Mouse (Mus musculus): Measurements from ENCODE around the gene Lamtor4. TPM values are rescaled to one million over a fixed set of nuclear protein-coding genes. Genes with fewer than 3 reads are reported as not detected.
"Not testable (repeated sequence)": the region's sequence is repeated elsewhere in the genome, so short reads cannot be mapped to it uniquely, and the experiment has no call there.

Lamtor4 gene
- 180 and 194 TPM in 2 replicates for polyA plus RNA-seq (2012; rRNA removed)

GRCm38 (mm10) chr5:138255353-138256093, at the start of gene Lamtor4:
Lamtor4 (plus strand) TSS chr5:138255482.
- DNase-seq (ENCODE audit: low read depth, low spot score), result peak; percentile 94
- WGBS, result under 1% methylated on average over 38 of the region's 38 CpGs

- 40% methylated on average over 1 of the region's 1 CpGs for WGBS
- DNase-seq (ENCODE audit: low read depth, low spot score), result no peak
Observed at GRCm38 (mm10) chr5:138207253-138207652, 48.0 kb upstream of the Lamtor4 start.

- DNase-seq (ENCODE audit: low read depth, low spot score), result no peak
- 77% methylated on average over 4 of the region's 4 CpGs for WGBS
Observed at GRCm38 (mm10) chr5:138207873-138208272, 47.4 kb upstream of the Lamtor4 start.

GRCm38 (mm10) chr5:138216632-138217031, 38.6 kb upstream of the Lamtor4 start:
- WGBS, result 95% methylated on average over 13 of the region's 13 CpGs
- DNase-seq (ENCODE audit: low read depth, low spot score), result not testable (repeated sequence)

GRCm38 (mm10) chr5:138219864-138220263, 35.4 kb upstream of the Lamtor4 start:
- DNase-seq (ENCODE audit: low read depth, low spot score), result no peak
- 9% methylated on average over 2 of the region's 2 CpGs for WGBS

- peak; percentile 37 for DNase-seq (ENCODE audit: low read depth, low spot score)
- WGBS, result 13% methylated on average over 4 of the region's 4 CpGs
Observed at GRCm38 (mm10) chr5:138222111-138222510, 33.2 kb upstream of the Lamtor4 start.

GRCm38 (mm10) chr5:138223287-138223686, 32.0 kb upstream of the Lamtor4 start:
- DNase-seq (ENCODE audit: low read depth, low spot score), result no peak
- 57% methylated on average over 3 of the region's 3 CpGs for WGBS

- 68% methylated on average over 2 of the region's 2 CpGs for WGBS
- no peak for DNase-seq (ENCODE audit: low read depth, low spot score)
Observed at GRCm38 (mm10) chr5:138225700-138226099, 29.6 kb upstream of the Lamtor4 start, which contains the start of gene Nxpe5. Nxpe5 (plus strand) TSS chr5:138225898.

GRCm38 (mm10) chr5:138226491-138226890, 28.8 kb upstream of the Lamtor4 start:
- WGBS, result 62% methylated on average over 4 of the region's 4 CpGs
- DNase-seq (ENCODE audit: low read depth, low spot score), result no peak

GRCm38 (mm10) chr5:138227367-138227766, 27.9 kb upstream of the Lamtor4 start:
- no peak for DNase-seq (ENCODE audit: low read depth, low spot score)
- 47% methylated on average over 2 of the region's 2 CpGs for WGBS

- no peak for DNase-seq (ENCODE audit: low read depth, low spot score)
Observed at GRCm38 (mm10) chr5:138228026-138228425, 27.3 kb upstream of the Lamtor4 start.

GRCm38 (mm10) chr5:138229511-138229910, 25.8 kb upstream of the Lamtor4 start:
- DNase-seq (ENCODE audit: low read depth, low spot score), result no peak
- 83% methylated on average over 3 of the region's 3 CpGs for WGBS

More at GRCm38 (mm10) chr5:138228026-138228425, 27.3 kb upstream of the Lamtor4 start:
- 63% methylated on average over 3 of the region's 3 CpGs for WGBS

- 70% methylated on average over 2 of the region's 2 CpGs for WGBS
- no peak for DNase-seq (ENCODE audit: low read depth, low spot score)
Observed at GRCm38 (mm10) chr5:138233778-138234177, 21.5 kb upstream of the Lamtor4 start.

GRCm38 (mm10) chr5:138234224-138234623, 21.1 kb upstream of the Lamtor4 start:
- no peak for DNase-seq (ENCODE audit: low read depth, low spot score)

- DNase-seq (ENCODE audit: low read depth, low spot score), result no peak
Observed at GRCm38 (mm10) chr5:138241511-138241910, 13.8 kb upstream of the Lamtor4 start.

GRCm38 (mm10) chr5:138251144-138251543, 4.1 kb upstream of the Lamtor4 start:
- WGBS, result 87% methylated on average over 12 of the region's 12 CpGs
- DNase-seq (ENCODE audit: low read depth, low spot score), result no peak

More at GRCm38 (mm10) chr5:138241511-138241910, 13.8 kb upstream of the Lamtor4 start:
- WGBS, result 10% methylated on average over 2 of the region's 2 CpGs

GRCm38 (mm10) chr5:138253061-138253460, 2.2 kb upstream of the Lamtor4 start:
- 92% methylated on average over 3 of the region's 3 CpGs for WGBS
- DNase-seq (ENCODE audit: low read depth, low spot score), result no peak

GRCm38 (mm10) chr5:138256094-138256467, 799 bp downstream of the Lamtor4 start:
- no peak for DNase-seq (ENCODE audit: low read depth, low spot score)
- 5% methylated on average over 7 of the region's 7 CpGs for WGBS

- 80% methylated on average over 10 of the region's 10 CpGs for WGBS
- no peak for DNase-seq (ENCODE audit: low read depth, low spot score)
Observed at GRCm38 (mm10) chr5:138256966-138257584, 1.8 kb downstream of the Lamtor4 start.

GRCm38 (mm10) chr5:138257585-138257978, 2.3 kb downstream of the Lamtor4 start:
- WGBS, result 88% methylated on average over 4 of the region's 4 CpGs

GRCm38 (mm10) chr5:138258078-138258477, 2.8 kb downstream of the Lamtor4 start:
- no peak for DNase-seq (ENCODE audit: low read depth, low spot score)
- WGBS, result 66% methylated on average over 3 of the region's 3 CpGs

More at GRCm38 (mm10) chr5:138257585-138257978, 2.3 kb downstream of the Lamtor4 start:
- no peak for DNase-seq (ENCODE audit: low read depth, low spot score)

Data from large intestine, adult 2 months (tissue).